Mouse (Mus musculus) thymus, adult 2 months (tissue): Measurements from ENCODE around the gene Tmem189. TPM values are rescaled to one million over a fixed set of nuclear protein-coding genes. Genes with fewer than 3 reads are reported as not detected.

Experiments
- DNase-seq: peaks from one replicate; pipeline ENCODE4 v3.0.0; 2021
- H3K27ac ChIP-seq: fragments of 200-500 bp; 2 replicates; pipeline ENCODE4 v1.5.1; 2012; ENCODE audit warnings: low read length, control low read depth; ENCODE audit not compliant: control insufficient read depth, insufficient read depth
- H3K27me3 ChIP-seq: fragments of 200-500 bp; 2 replicates; pipeline ENCODE4 v1.6.1; 2012; ENCODE audit warnings: mild to moderate bottlenecking, low read length, moderate library complexity, mixed read lengths; ENCODE audit not compliant: control insufficient read depth, insufficient read depth
- H3K36me3 ChIP-seq: fragments of 200-500 bp; 2 replicates; pipeline ENCODE4 v1.6.1; 2012; ENCODE audit warnings: mild to moderate bottlenecking, low read length, moderate library complexity; ENCODE audit not compliant: control insufficient read depth, insufficient read depth
- H3K4me1 ChIP-seq: fragments of 200-500 bp; replicated peaks from 2 replicates; pipeline ENCODE4 v1.6.1; 2012; ENCODE audit warnings: low read length; ENCODE audit not compliant: control insufficient read depth, insufficient read depth
- H3K4me3 ChIP-seq: fragments of 200-500 bp; 2 replicates; pipeline ENCODE4 v1.5.1; 2012; ENCODE audit warnings: mild to moderate bottlenecking, low read length, control low read depth, moderate library complexity; ENCODE audit not compliant: control insufficient read depth, insufficient read depth
- CTCF ChIP-seq: fragments of 200-500 bp; IDR thresholded peaks from 2 replicates; pipeline ENCODE4 v1.5.1; 2012; ENCODE audit warnings: mild to moderate bottlenecking, control low read depth, low read length, moderate library complexity, borderline replicate concordance; ENCODE audit not compliant: control insufficient read depth, poor library complexity, insufficient read depth; ENCODE audit errors: extremely low read depth
- POLR2A ChIP-seq: fragments of 200-500 bp; IDR thresholded peaks from 2 replicates; pipeline ENCODE4 v1.6.1; 2012; ENCODE audit warnings: mild to moderate bottlenecking, low read length, control low read depth, moderate library complexity; ENCODE audit not compliant: control insufficient read depth, poor library complexity, insufficient read depth; ENCODE audit errors: extremely low read depth
- WGBS: fragments of 180-500 bp; shearing (Covaris S2); methylation state at CpG from one replicate; pipeline ENCODE4 v1.1.7; 2018; 5-methylcytosine and 5-hydroxymethylcytosine counted together
- polyA plus RNA-seq: library from polyadenylated mRNA; depleted of rRNA; stranded (reverse); fragments of >200 nt; gene quantifications from 2 replicates; pipeline ENCODE4 v1.2.3, GENCODE M21; 2012

The Tmem189 gene
- polyA plus RNA-seq, 1 experiment, result 209 TPM

- 59% methylated on average over 6 of the region's 6 CpGs for WGBS
- Histone ChIP-seq H3K36me3 (no peaks in the 10 kb centered on the region), H3K4me3 (no peak overlapping the region), H3K4me1 (peaks cover 14% of the 10 kb centered on the region), H3K27ac (no peak overlapping the region), H3K27me3 (no peaks in the 10 kb centered on the region)
- TF ChIP-seq POLR2A (no peak), CTCF (no peak)
- no peak for DNase-seq
Observed at GRCm38 (mm10) chr2:167715008-167715407, 25.4 kb upstream of the Tmem189 start.

GRCm38 (mm10) chr2:167714298-167714697 lies 24.7 kb upstream of the Tmem189 start:
- no peak for DNase-seq
- no peak overlapping the region for H3K27ac ChIP-seq

GRCm38 (mm10) chr2:167712872-167713821 lies 23.5 kb upstream of the Tmem189 start:
- TF ChIP-seq CTCF (peak; percentile 67; the same call in 1 of the 2 replicates), POLR2A (no peak)

More at GRCm38 (mm10) chr2:167714298-167714697, 24.7 kb upstream of the Tmem189 start:
- H3K4me1 ChIP-seq, result peaks cover 15% of the 10 kb centered on the region
- no peaks in the 10 kb centered on the region for H3K27me3 ChIP-seq
- no peak for TF ChIP-seq CTCF
- TF ChIP-seq POLR2A, result no peak
- H3K4me3 ChIP-seq, result no peak overlapping the region
- 95% methylated on average over 6 of the region's 6 CpGs for WGBS
- H3K36me3 ChIP-seq, result no peaks in the 10 kb centered on the region

GRCm38 (mm10) chr2:167710574-167710973 lies 21.0 kb upstream of the Tmem189 start:
- no peak for TF ChIP-seq CTCF
- TF ChIP-seq POLR2A, result no peak
- no peaks in the 10 kb centered on the region for H3K36me3 ChIP-seq
- no peak for DNase-seq
- H3K27ac ChIP-seq, result no peak overlapping the region
- no peaks in the 10 kb centered on the region for H3K27me3 ChIP-seq
- 89% methylated on average over 6 of the region's 6 CpGs for WGBS
- H3K4me1 ChIP-seq, result peaks cover 20% of the 10 kb centered on the region
- no peak overlapping the region for H3K4me3 ChIP-seq

More at GRCm38 (mm10) chr2:167712872-167713821, 23.5 kb upstream of the Tmem189 start:
- peaks cover 24% of the 10 kb centered on the region for H3K4me1 ChIP-seq
- 35% methylated on average over 18 of the region's 23 CpGs for WGBS
- H3K36me3 ChIP-seq, result no peaks in the 10 kb centered on the region
- no peak overlapping the region for H3K4me3 ChIP-seq
- H3K27me3 ChIP-seq, result no peaks in the 10 kb centered on the region
- no peak overlapping the region for H3K27ac ChIP-seq
- peak; percentile 23 for DNase-seq

- 70% methylated on average over 6 of the region's 6 CpGs for WGBS
- Histone ChIP-seq H3K4me3 (no peak overlapping the region), H3K27ac (no peak overlapping the region), H3K27me3 (no peaks in the 10 kb centered on the region), H3K4me1 (peaks cover 20% of the 10 kb centered on the region), H3K36me3 (no peaks in the 10 kb centered on the region)
- TF ChIP-seq POLR2A (no peak), CTCF (no peak)
- DNase-seq, result no peak
Observed at GRCm38 (mm10) chr2:167709969-167710368, 20.3 kb upstream of the Tmem189 start.

- 78% methylated on average over 15 of the region's 15 CpGs for WGBS
- H3K27me3 ChIP-seq, result no peaks in the 10 kb centered on the region
- H3K36me3 ChIP-seq, result no peaks in the 10 kb centered on the region
- H3K4me1 ChIP-seq, result peaks cover 15% of the 10 kb centered on the region
- TF ChIP-seq POLR2A (no peak), CTCF (no peak)
- no peak overlapping the region for H3K27ac ChIP-seq
- no peak for DNase-seq
- H3K4me3 ChIP-seq, result no peak overlapping the region
Observed at GRCm38 (mm10) chr2:167708373-167708772, 18.8 kb upstream of the Tmem189 start.
